Mouse (Mus musculus): ENCODE results near the gene Ube2o.

DNA sequence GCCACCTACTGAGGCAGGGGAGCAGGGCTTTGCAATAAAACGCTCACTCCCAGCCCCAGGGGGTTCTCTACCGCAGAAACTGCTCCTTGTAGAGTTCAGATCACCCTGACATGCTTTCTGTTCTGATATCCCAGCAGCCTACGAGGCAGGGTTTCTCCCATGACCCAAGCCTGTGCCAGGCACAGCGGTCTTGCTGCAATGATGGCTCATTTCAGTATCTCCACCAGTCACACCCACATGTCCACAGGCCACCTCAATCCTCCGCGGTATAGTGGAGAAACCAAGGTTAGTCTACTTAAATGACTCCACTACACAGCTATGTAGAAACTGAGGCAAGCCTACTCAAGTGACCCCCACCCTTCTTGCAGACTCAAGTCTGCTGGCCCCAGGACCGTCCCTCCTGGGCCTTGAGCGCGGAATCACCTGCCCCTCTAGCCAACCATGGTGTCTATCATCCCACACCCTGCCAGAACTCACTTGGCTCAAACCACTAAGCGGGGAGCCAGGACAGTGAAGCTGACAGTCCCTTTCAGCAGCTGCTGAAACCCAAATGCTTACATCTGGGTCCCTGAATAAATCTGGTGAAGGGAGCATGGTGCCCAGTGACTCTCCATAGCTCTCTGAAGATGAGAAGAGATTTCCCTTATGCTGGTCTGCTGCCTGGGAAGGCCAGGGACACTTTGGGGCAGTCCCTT, 39.5 kb upstream of the Ube2o start:
- TF ChIP-seq EP300 (IDR thresholded peaks at IDR 0.05; ENCODE audit: low read depth) (no peak), CTCF (IDR thresholded peaks at IDR 0.05; ENCODE audit: low read depth) (no peak)
